21 mouse cellular contexts compared by ENCODE assay signal in the genomic region with DNA sequence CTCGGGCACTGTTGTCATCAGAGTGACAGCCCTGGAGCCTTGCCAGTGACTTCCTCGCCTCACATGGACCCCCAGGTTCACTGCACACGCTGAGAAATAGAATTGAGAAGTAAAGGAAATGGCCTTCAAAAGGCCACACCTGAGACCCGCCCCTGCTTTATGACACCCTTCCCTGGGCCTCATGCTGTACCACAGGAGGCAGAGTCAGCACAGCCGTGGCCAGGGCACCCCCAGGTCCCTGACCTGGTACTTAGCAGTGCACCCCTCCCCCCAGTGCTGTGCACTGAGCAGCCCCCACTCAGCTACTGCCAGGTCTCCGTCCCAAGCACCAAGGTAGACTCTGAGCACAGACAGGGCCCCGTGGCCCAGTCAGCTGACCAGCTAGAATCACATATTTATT.
"Had no signal": no experiment of that assay in that cellular context is flagged by ENCODE, and none has a peak within 500 bp of the region (broad histone marks: within the 10 kb centered on the region; RNA-seq: fewer than 3 reads in every experiment).

No protein-coding gene starts in this region.

- H3K9ac ChIP-seq: lung, embryonic 15.5 days; midbrain, embryonic 12.5 days; neural tube, embryonic 13.5 days; neural tube, embryonic 15.5 days had no signal

- DNase-seq: lung, adult 2 months; lung, postnatal 14 days; lung, postnatal 36 days; midbrain, embryonic 14.5 days; retina, postnatal 1 day; right cerebral cortex, adult 18-20 months; right cerebral cortex, postnatal 25 days; right cerebral cortex, postnatal 4 days; spleen, adult 18-20 months; thymus, adult 18-20 months; thymus, postnatal 14 days; thymus, postnatal 36 days had no signal

- H3K4me2 ChIP-seq: lung, embryonic 15.5 days; midbrain, embryonic 12.5 days; neural tube, embryonic 13.5 days; neural tube, embryonic 15.5 days had no signal

- H3K4me3 ChIP-seq: lung, embryonic 15.5 days; megakaryocyte, embryonic 14.5 days; midbrain, embryonic 12.5 days; myocyte; neural tube, embryonic 13.5 days; neural tube, embryonic 15.5 days had no signal

- H3K27me3 ChIP-seq: lung, embryonic 15.5 days; neural tube, embryonic 13.5 days; neural tube, embryonic 15.5 days had no signal

- H3K4me1 ChIP-seq: lung, embryonic 15.5 days had no signal

- H3K9me3 ChIP-seq: lung, embryonic 15.5 days; megakaryocyte, embryonic 14.5 days; midbrain, embryonic 12.5 days; neural tube, embryonic 13.5 days; neural tube, embryonic 15.5 days had no signal

- ATAC-seq: lung, postnatal 0 days; midbrain, embryonic 16.5 days had no signal

- H3K27ac ChIP-seq: lung, embryonic 15.5 days; macrophage; midbrain, embryonic 12.5 days; neural tube, embryonic 13.5 days; neural tube, embryonic 15.5 days had no signal
